Mouse (Mus musculus) stomach, embryonic 15.5 days (tissue): ENCODE results near the gene Nat9. TPM values are rescaled to one million over a fixed set of nuclear protein-coding genes. Genes with fewer than 3 reads are reported as not detected.
A peak's percentile ranks its signal among the peaks of the same experiment; 100 is the strongest.

Source experiments
- ATAC-seq: fragments of 200-750 bp; cut with Nextera tagmentation; 2 replicates; pipeline ENCODE4 v1.8.0; 2017; ENCODE audit warnings: low read depth, moderate number of reproducible peaks, moderate TSS enrichment; ENCODE audit not compliant: insufficient read depth, low FRiP score
- H3K27ac ChIP-seq: fragments of 300-500 bp; sonication (generic); 2 replicates; pipeline ENCODE4 v1.5.1; 2015; ENCODE audit warnings: mild to moderate bottlenecking, inconsistent platforms
- H3K27me3 ChIP-seq: fragments of 300-500 bp; sonication (generic); replicated peaks from 2 replicates; pipeline ENCODE4 v1.6.1; 2015; ENCODE audit warnings: inconsistent platforms
- H3K36me3 ChIP-seq: fragments of 300-500 bp; sonication (generic); 2 replicates; pipeline ENCODE4 v1.6.1; 2015; ENCODE audit warnings: inconsistent platforms
- H3K4me1 ChIP-seq: fragments of 300-500 bp; sonication (generic); 2 replicates; pipeline ENCODE4 v1.6.1; 2015; ENCODE audit warnings: inconsistent platforms
- H3K4me2 ChIP-seq: fragments of 300-500 bp; sonication (generic); 2 replicates; pipeline ENCODE4 v1.6.1; 2015; ENCODE audit warnings: mild to moderate bottlenecking, inconsistent platforms
- H3K4me3 ChIP-seq: fragments of 300-500 bp; sonication (generic); replicated peaks from 2 replicates; pipeline ENCODE4 v1.5.1; 2015; ENCODE audit warnings: inconsistent platforms
- H3K9ac ChIP-seq: fragments of 300-500 bp; sonication (generic); 2 replicates; pipeline ENCODE4 v1.6.1; 2015; ENCODE audit warnings: inconsistent platforms
- H3K9me3 ChIP-seq: fragments of 300-500 bp; sonication (generic); 2 replicates; pipeline ENCODE4 v1.6.1; 2016; ENCODE audit warnings: inconsistent platforms
- WGBS: fragments of 180-500 bp; shearing (Covaris S2); methylation state at CpG from one replicate; pipeline ENCODE4 v1.1.7; 2015; 5-methylcytosine and 5-hydroxymethylcytosine counted together
- polyA plus RNA-seq: library from polyadenylated mRNA; unstranded; fragments of >200 nt; fragmentation: Nextera tagmentation; extraction: Ambion mirVana; gene quantifications from 2 replicates; pipeline ENCODE4 v1.2.1, GENCODE M21; 2015

Gene Nat9
- polyA plus RNA-seq, 1 experiment from 2014 or later, result 23.2 TPM

- Histone ChIP-seq H3K9ac (no peak overlapping the region), H3K27me3 (no peaks in the 10 kb centered on the region), H3K9me3 (no peaks in the 10 kb centered on the region), H3K27ac (peak overlapping the region; percentile 88), H3K4me1 (peaks cover 64% of the 10 kb centered on the region), H3K4me2 (peak overlapping the region; percentile 41; the same call in 1 of the 2 replicates), H3K4me3 (no peak overlapping the region), H3K36me3 (no peaks in the 10 kb centered on the region)
- 35% methylated on average over 4 of the region's 4 CpGs for WGBS
- peak; percentile 59 for ATAC-seq
Measured at GRCm38 (mm10) chr11:115172825-115173287, 14.8 kb downstream of the Nat9 start.

- no peak overlapping the region for H3K27ac ChIP-seq
- H3K9me3 ChIP-seq, result no peaks in the 10 kb centered on the region
- no peak overlapping the region for H3K4me2 ChIP-seq
- peaks cover 47% of the 10 kb centered on the region for H3K4me1 ChIP-seq
- H3K9ac ChIP-seq, result no peak overlapping the region
- no peak overlapping the region for H3K4me3 ChIP-seq
- 45% methylated on average over 8 of the region's 8 CpGs for WGBS
- H3K27me3 ChIP-seq, result no peaks in the 10 kb centered on the region
- no peaks in the 10 kb centered on the region for H3K36me3 ChIP-seq
- ATAC-seq, result no peak; the same call in 1 of the 2 replicates
Measured at GRCm38 (mm10) chr11:115171125-115171524, 16.5 kb downstream of the Nat9 start.

- Histone ChIP-seq H3K36me3 (no peaks in the 10 kb centered on the region), H3K4me1 (peaks cover 43% of the 10 kb centered on the region)
- no peak for ATAC-seq
Measured at GRCm38 (mm10) chr11:115169430-115169829, 18.2 kb downstream of the Nat9 start.

GRCm38 (mm10) chr11:115167631-115168249 lies 19.9 kb downstream of the Nat9 start:
- 68% methylated on average over 8 of the region's 8 CpGs for WGBS
- H3K36me3 ChIP-seq, result no peaks in the 10 kb centered on the region
- no peaks in the 10 kb centered on the region for H3K9me3 ChIP-seq
- no peaks in the 10 kb centered on the region for H3K27me3 ChIP-seq
- H3K9ac ChIP-seq, result no peak overlapping the region
- no peak for ATAC-seq
- H3K4me3 ChIP-seq, result no peak overlapping the region
- no peak overlapping the region for H3K4me2 ChIP-seq
- peaks cover 36% of the 10 kb centered on the region for H3K4me1 ChIP-seq
- no peak overlapping the region for H3K27ac ChIP-seq

More at GRCm38 (mm10) chr11:115169430-115169829, 18.2 kb downstream of the Nat9 start:
- no peaks in the 10 kb centered on the region for H3K9me3 ChIP-seq
- H3K9ac ChIP-seq, result no peak overlapping the region
- no peak overlapping the region for H3K27ac ChIP-seq
- WGBS, result 83% methylated on average over 4 of the region's 4 CpGs
- H3K27me3 ChIP-seq, result no peaks in the 10 kb centered on the region
- no peak overlapping the region for H3K4me2 ChIP-seq
- H3K4me3 ChIP-seq, result no peak overlapping the region

GRCm38 (mm10) chr11:115166776-115167175 lies 20.9 kb downstream of the Nat9 start:
- Histone ChIP-seq H3K27me3 (no peaks in the 10 kb centered on the region), H3K4me2 (no peak overlapping the region), H3K4me1 (peaks cover 36% of the 10 kb centered on the region), H3K9me3 (no peaks in the 10 kb centered on the region), H3K27ac (no peak overlapping the region), H3K9ac (no peak overlapping the region), H3K36me3 (no peaks in the 10 kb centered on the region), H3K4me3 (no peak overlapping the region)
- ATAC-seq, result no peak
- 76% methylated on average over 3 of the region's 3 CpGs for WGBS

GRCm38 (mm10) chr11:115164976-115165374 lies 22.7 kb downstream of the Nat9 start:
- Histone ChIP-seq H3K4me2 (peak overlapping the region; percentile 91), H3K4me1 (peaks cover 40% of the 10 kb centered on the region), H3K9ac (no peak overlapping the region), H3K9me3 (no peaks in the 10 kb centered on the region), H3K27ac (peak overlapping the region; percentile 52; the same call in 1 of the 2 replicates), H3K27me3 (no peaks in the 10 kb centered on the region), H3K36me3 (no peaks in the 10 kb centered on the region), H3K4me3 (peak overlapping the region; percentile 70)
- ATAC-seq, result no peak
- WGBS, result 4% methylated on average over 9 of the region's 9 CpGs

- WGBS, result 0% methylated on average over 14 of the region's 14 CpGs
- Histone ChIP-seq H3K36me3 (no peaks in the 10 kb centered on the region), H3K9me3 (no peaks in the 10 kb centered on the region), H3K4me2 (peak overlapping the region; percentile 91), H3K27me3 (no peaks in the 10 kb centered on the region), H3K27ac (peak overlapping the region; percentile 52; the same call in 1 of the 2 replicates), H3K9ac (peak overlapping the region; percentile 65), H3K4me3 (peak overlapping the region; percentile 70), H3K4me1 (peaks cover 40% of the 10 kb centered on the region)
- ATAC-seq, result no peak
Measured at GRCm38 (mm10) chr11:115164341-115164975, 23.2 kb downstream of the Nat9 start.

- Histone ChIP-seq H3K27ac (peak overlapping the region; percentile 75), H3K36me3 (no peaks in the 10 kb centered on the region), H3K4me2 (peak overlapping the region; percentile 91), H3K27me3 (no peaks in the 10 kb centered on the region), H3K9me3 (no peaks in the 10 kb centered on the region), H3K9ac (peak overlapping the region; percentile 65), H3K4me3 (peak overlapping the region; percentile 70), H3K4me1 (peaks cover 40% of the 10 kb centered on the region)
- under 1% methylated on average over 47 of the region's 47 CpGs for WGBS
- no peak for ATAC-seq
Measured at GRCm38 (mm10) chr11:115163568-115164150, 24.0 kb downstream of the Nat9 start.

- Histone ChIP-seq H3K4me3 (peak within 1 kb of the TSS; percentile 70), H3K4me2 (peak within 1 kb of the TSS; percentile 91), H3K27ac (peak within 1 kb of the TSS; percentile 84), H3K27me3 (no peaks in the 10 kb centered on the region), H3K36me3 (no peaks in the 10 kb centered on the region), H3K9me3 (no peaks in the 10 kb centered on the region), H3K4me1 (peaks cover 46% of the 10 kb centered on the region), H3K9ac (peak within 1 kb of the TSS; percentile 65)
- ATAC-seq, result peak; percentile 94
- WGBS, result under 1% methylated on average over 47 of the region's 47 CpGs
Measured at GRCm38 (mm10) chr11:115162832-115163480, 24.7 kb downstream of the Nat9 start, which contains the start of gene Slc9a3r1. TSS of gene Slc9a3r1 (plus strand) at chr11:115163341.

- WGBS, result 23% methylated on average over 9 of the region's 9 CpGs
- Histone ChIP-seq H3K4me2 (peak overlapping the region; percentile 91), H3K9me3 (no peaks in the 10 kb centered on the region), H3K4me1 (peaks cover 53% of the 10 kb centered on the region), H3K27me3 (no peaks in the 10 kb centered on the region), H3K9ac (no peak overlapping the region), H3K27ac (peak overlapping the region; percentile 84), H3K36me3 (no peaks in the 10 kb centered on the region), H3K4me3 (peak overlapping the region; percentile 70; the same call in 1 of the 2 replicates)
- ATAC-seq, result no peak
Measured at GRCm38 (mm10) chr11:115162205-115162601, 25.5 kb downstream of the Nat9 start.

- H3K36me3 ChIP-seq, result no peaks in the 10 kb centered on the region
- H3K4me1 ChIP-seq, result peaks cover 53% of the 10 kb centered on the region
- no peaks in the 10 kb centered on the region for H3K27me3 ChIP-seq
- no peak overlapping the region for H3K9ac ChIP-seq
- peak overlapping the region; percentile 84 for H3K27ac ChIP-seq
- no peak overlapping the region for H3K4me3 ChIP-seq
- ATAC-seq, result no peak
- no peaks in the 10 kb centered on the region for H3K9me3 ChIP-seq
- H3K4me2 ChIP-seq, result peak overlapping the region; percentile 91
- 58% methylated on average over 9 of the region's 9 CpGs for WGBS
Measured at GRCm38 (mm10) chr11:115161578-115162204, 26.0 kb downstream of the Nat9 start.
